Mouse (Mus musculus) bone marrow, adult 2 months (tissue): Measurements from ENCODE around the gene Lin54.

Experiments
- CTCF ChIP-seq: fragments of 200-500 bp; IDR thresholded peaks from 2 replicates; pipeline ENCODE4 v1.5.1; 2011; ENCODE audit warnings: low read length, control low read depth; ENCODE audit not compliant: control insufficient read depth, insufficient read depth
- POLR2A ChIP-seq: fragments of 200-500 bp; IDR thresholded peaks from 2 replicates; pipeline ENCODE4 v1.6.1; 2011; ENCODE audit warnings: low read depth, mild to moderate bottlenecking, control low read depth, low read length, borderline replicate concordance; ENCODE audit not compliant: control insufficient read depth

DNA sequence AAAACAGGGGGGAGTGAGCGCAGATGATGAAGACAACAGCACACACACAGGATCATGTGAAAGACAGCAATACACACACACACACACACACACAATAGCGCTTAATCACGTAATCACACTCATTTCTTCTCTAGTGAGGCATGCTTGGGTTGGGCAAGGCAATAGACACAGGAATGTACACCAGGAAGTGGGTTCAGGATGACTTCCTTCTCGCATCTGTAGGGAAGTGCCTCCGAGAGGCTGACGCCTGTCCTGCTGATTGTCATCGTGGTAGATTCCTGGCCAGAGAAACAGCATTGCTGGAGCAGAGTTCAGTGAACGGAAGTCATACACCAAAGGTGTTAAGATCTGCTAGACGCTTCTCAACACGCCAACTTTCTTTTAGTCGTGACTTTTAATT, 8.8 kb upstream of the Lin54 start:
- TF ChIP-seq POLR2A (no peak), CTCF (no peak)
